Comparison of ENCODE assay signal across 16 mouse cellular contexts in the genomic region with DNA sequence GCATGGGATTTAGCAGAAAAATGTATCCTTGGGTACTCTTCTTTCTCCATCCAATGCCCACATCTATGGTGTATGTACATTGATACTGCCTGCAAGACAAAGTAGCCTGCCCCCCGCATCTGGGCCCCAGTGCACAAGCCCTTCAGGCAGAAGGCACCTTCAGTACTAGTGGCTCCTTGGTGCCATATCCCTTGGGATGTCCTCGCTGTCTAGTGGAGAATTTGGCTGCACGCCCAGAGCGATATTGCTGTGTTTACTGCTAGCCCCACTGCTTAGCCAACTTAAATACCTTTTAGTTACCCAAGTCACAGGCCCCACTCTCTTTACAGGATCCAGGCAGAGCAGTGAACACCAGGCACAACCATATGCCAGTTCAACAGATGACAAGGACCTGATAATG.
DNase-seq lines count a peak whose midpoint lies in the region; ATAC-seq lines count a peak whose summit lies in the region.
"Had no signal": no experiment of that assay in that cellular context is flagged by ENCODE, and none has a peak within 500 bp of the region (broad histone marks: within the 10 kb centered on the region; RNA-seq: fewer than 3 reads in every experiment).

No protein-coding gene starts in this region.

- DNase-seq in heart, postnatal 4 days, result peak; percentile 18
- DNase-seq in lung, adult 18-20 months, result no peak
- peak; percentile 45 for DNase-seq in ovary, postnatal 36 days (ENCODE audit: low spot score)
- no peak for DNase-seq in ovary, postnatal 10 days (ENCODE audit: low spot score)
- no peak for DNase-seq in spleen, postnatal 14 days (ENCODE audit: low spot score in 2 of 2)
- DNase-seq: cerebellum, adult 11-12 months; cerebellum, adult 9-10 months; forebrain, postnatal 0 days; gastrocnemius, postnatal 14 days; heart, adult 2 months had no signal

- H3K4me1 ChIP-seq in heart, embryonic 11.5 days (ENCODE audit: control insufficient read depth, insufficient read depth, low read length), result no peaks in the 10 kb centered on the region
- no peaks in the 10 kb centered on the region for H3K4me1 ChIP-seq in lung, embryonic 15.5 days
- H3K4me1 ChIP-seq: hindbrain, embryonic 15.5 days had no signal

- no peaks in the 10 kb centered on the region for H3K9me3 ChIP-seq in heart, embryonic 11.5 days (replicated peaks; ENCODE audit: control insufficient read depth, low read length)
- H3K9me3 ChIP-seq in lung, embryonic 15.5 days, result no peaks in the 10 kb centered on the region
- H3K9me3 ChIP-seq: embryonic facial prominence, embryonic 10.5 days; forebrain, embryonic 13.5 days; heart, embryonic 12.5 days; hindbrain, embryonic 15.5 days had no signal

- H3K4me3 ChIP-seq in heart, embryonic 11.5 days (ENCODE audit: low read depth, low read length), result no peak overlapping the region
- no peak overlapping the region for H3K4me3 ChIP-seq in lung, embryonic 15.5 days
- H3K4me3 ChIP-seq: embryonic facial prominence, embryonic 10.5 days; forebrain, embryonic 13.5 days; heart, adult 2 months; heart, embryonic 12.5 days; hindbrain, embryonic 15.5 days had no signal

- no peak overlapping the region for H3K27ac ChIP-seq in heart, embryonic 11.5 days (ENCODE audit: low read depth, low read length)
- H3K27ac ChIP-seq in lung, embryonic 15.5 days, result no peak overlapping the region
- H3K27ac ChIP-seq: embryonic facial prominence, embryonic 10.5 days; forebrain, embryonic 13.5 days; heart, adult 2 months; hindbrain, embryonic 15.5 days had no signal

- no peaks in the 10 kb centered on the region for H3K36me3 ChIP-seq in heart, embryonic 11.5 days (ENCODE audit: control insufficient read depth, insufficient read depth, low read length)
- no peaks in the 10 kb centered on the region for H3K36me3 ChIP-seq in lung, embryonic 15.5 days
- H3K36me3 ChIP-seq: embryonic facial prominence, embryonic 10.5 days; heart, embryonic 12.5 days; hindbrain, embryonic 15.5 days had no signal

- H3K27me3 ChIP-seq in heart, embryonic 11.5 days (ENCODE audit: control insufficient read depth, insufficient read depth, low read length), result no peaks in the 10 kb centered on the region
- 0 out of 2 replicates have a peak, but pooled peaks cover 4% of the 10 kb centered on the region for H3K27me3 ChIP-seq in lung, embryonic 15.5 days
- H3K27me3 ChIP-seq: forebrain, embryonic 13.5 days; heart, embryonic 12.5 days; hindbrain, embryonic 15.5 days had no signal

- H3K9ac ChIP-seq in heart, embryonic 11.5 days (ENCODE audit: low read depth, low read length), result no peak overlapping the region
- H3K9ac ChIP-seq in lung, embryonic 15.5 days, result no peak overlapping the region
- H3K9ac ChIP-seq: forebrain, embryonic 13.5 days; forebrain, postnatal 0 days; heart, embryonic 12.5 days; hindbrain, embryonic 15.5 days had no signal

- no peak for ATAC-seq in heart, embryonic 11.5 days (replicated peaks; ENCODE audit: insufficient number of reproducible peaks, low FRiP score, low TSS enrichment)
- ATAC-seq in lung, embryonic 15.5 days (ENCODE audit: borderline replicate concordance, extremely low read depth, low FRiP score, low TSS enrichment), result peak; percentile 62; the same call in 1 of the 2 replicates
- ATAC-seq: forebrain, embryonic 13.5 days; forebrain, postnatal 0 days had no signal

- 83% methylated on average over 4 of the region's 4 CpGs for WGBS in heart, embryonic 11.5 days (ENCODE audit: insufficient replicate concordance)
- 61% methylated on average over 4 of the region's 4 CpGs for WGBS in lung, embryonic 15.5 days

- no peak overlapping the region for H3K4me2 ChIP-seq in heart, embryonic 11.5 days
- no peak overlapping the region for H3K4me2 ChIP-seq in lung, embryonic 15.5 days
- H3K4me2 ChIP-seq: forebrain, embryonic 13.5 days; heart, embryonic 12.5 days; hindbrain, embryonic 15.5 days had no signal

Comparison
In these comparisons a context has a peak if more than half of its experiments do, and no peak if none do; other contexts are left out.
1. DNase-seq: peak in heart, postnatal 4 days (single experiment) and ovary, postnatal 36 days (single experiment); none in lung, adult 18-20 months (0 of 2), ovary, postnatal 10 days (single experiment) and spleen, postnatal 14 days (0 of 2).